Mouse (Mus musculus) hindbrain, embryonic 12.5 days (tissue): ENCODE data around the gene Mul1. TPM values are rescaled to one million over a fixed set of nuclear protein-coding genes. Genes with fewer than 3 reads are reported as not detected.

Experiments
- ATAC-seq: fragments of 200-750 bp; cut with Nextera tagmentation; 2 replicates; pipeline ENCODE4 v1.8.0; 2017; ENCODE audit warnings: moderate TSS enrichment; ENCODE audit not compliant: low FRiP score
- H3K27ac ChIP-seq: fragments of 300-500 bp; sonication (generic); 2 replicates; pipeline ENCODE4 v1.5.1; 2016; ENCODE audit warnings: mild to moderate bottlenecking
- H3K27me3 ChIP-seq: fragments of 300-500 bp; sonication (generic); 2 replicates; pipeline ENCODE4 v1.6.1; 2016; ENCODE audit warnings: mild to moderate bottlenecking
- H3K36me3 ChIP-seq: fragments of 300-500 bp; sonication (generic); 2 replicates; pipeline ENCODE4 v1.6.1; 2016; ENCODE audit warnings: mild to moderate bottlenecking
- H3K4me1 ChIP-seq: fragments of 300-500 bp; sonication (generic); 2 replicates; pipeline ENCODE4 v1.6.1; 2016
- H3K4me2 ChIP-seq: fragments of 300-500 bp; sonication (generic); replicated peaks from 2 replicates; pipeline ENCODE4 v1.6.1; 2016; ENCODE audit warnings: mild to moderate bottlenecking
- H3K4me3 ChIP-seq: fragments of 300-500 bp; sonication (generic); 2 replicates; pipeline ENCODE4 v1.5.1; 2016; ENCODE audit warnings: mild to moderate bottlenecking
- H3K9ac ChIP-seq: fragments of 300-500 bp; sonication (generic); 2 replicates; pipeline ENCODE4 v1.6.1; 2016; ENCODE audit warnings: mild to moderate bottlenecking, moderate library complexity
- H3K9me3 ChIP-seq: fragments of 300-500 bp; sonication (generic); replicated peaks from 2 replicates; pipeline ENCODE4 v1.6.1; 2016; ENCODE audit warnings: mild to moderate bottlenecking
- WGBS: fragments of 180-500 bp; shearing (Covaris S2); methylation state at CpG from one replicate; pipeline ENCODE4 v1.1.7; 2016; 5-methylcytosine and 5-hydroxymethylcytosine counted together
- polyA plus RNA-seq: library from polyadenylated mRNA; unstranded; fragments of >200 nt; fragmentation: Nextera tagmentation; extraction: Ambion mirVana; gene quantifications from 2 replicates; pipeline ENCODE4 v1.2.1, GENCODE M21; 2016

Mul1 gene
- polyA plus RNA-seq, 1 experiment from 2014 or later = 22.3 TPM

GRCm38 (mm10) chr4:138447387-138447786, 12.9 kb downstream of the Mul1 start:
- Histone ChIP-seq H3K4me1 (peaks cover 30% of the 10 kb centered on the region), H3K4me2 (0 out of 2 replicates have a peak overlapping the region, but pooled peaks have one; percentile 19), H3K4me3 (no peak overlapping the region), H3K27me3 (peaks cover 11% of the 10 kb centered on the region; the same call in 1 of the 2 replicates), H3K9ac (0 out of 2 replicates have a peak overlapping the region, but pooled peaks have one; percentile 19), H3K9me3 (no peaks in the 10 kb centered on the region), H3K27ac (peak overlapping the region; percentile 67; the same call in 1 of the 2 replicates), H3K36me3 (no peaks in the 10 kb centered on the region; the same call in 1 of the 2 replicates)
- ATAC-seq = peak; percentile 92
- 0% methylated on average over 8 of the region's 8 CpGs for WGBS

- H3K4me2 ChIP-seq = 0 out of 2 replicates have a peak overlapping the region, but pooled peaks have one; percentile 19
- peaks cover 36% of the 10 kb centered on the region for H3K4me1 ChIP-seq
- 31% methylated on average over 15 of the region's 15 CpGs for WGBS
- H3K9ac ChIP-seq = 0 out of 2 replicates have a peak overlapping the region, but pooled peaks have one; percentile 18
- peaks cover 17% of the 10 kb centered on the region; the same call in 1 of the 2 replicates for H3K27me3 ChIP-seq
- H3K9me3 ChIP-seq = no peaks in the 10 kb centered on the region
- H3K4me3 ChIP-seq = no peak overlapping the region
- no peaks in the 10 kb centered on the region for H3K36me3 ChIP-seq
- ATAC-seq = peak; percentile 43
- peak overlapping the region; percentile 67; the same call in 1 of the 2 replicates for H3K27ac ChIP-seq
Measured at GRCm38 (mm10) chr4:138447827-138448602, 13.5 kb downstream of the Mul1 start.

GRCm38 (mm10) chr4:138448872-138449615, 14.6 kb downstream of the Mul1 start:
- Histone ChIP-seq H3K36me3 (no peaks in the 10 kb centered on the region), H3K9ac (no peak overlapping the region), H3K27me3 (peaks cover 21% of the 10 kb centered on the region; the same call in 1 of the 2 replicates), H3K9me3 (no peaks in the 10 kb centered on the region), H3K27ac (no peak overlapping the region), H3K4me1 (peaks cover 46% of the 10 kb centered on the region), H3K4me3 (no peak overlapping the region), H3K4me2 (no peak overlapping the region)
- ATAC-seq = no peak
- WGBS = 37% methylated on average over 7 of the region's 7 CpGs

GRCm38 (mm10) chr4:138449636-138450314, 15.3 kb downstream of the Mul1 start:
- Histone ChIP-seq H3K9me3 (no peaks in the 10 kb centered on the region), H3K4me3 (no peak overlapping the region), H3K27me3 (peaks cover 19% of the 10 kb centered on the region; the same call in 1 of the 2 replicates), H3K36me3 (no peaks in the 10 kb centered on the region), H3K4me2 (no peak overlapping the region), H3K4me1 (peaks cover 44% of the 10 kb centered on the region), H3K9ac (no peak overlapping the region), H3K27ac (no peak overlapping the region)
- 52% methylated on average over 12 of the region's 12 CpGs for WGBS
- ATAC-seq = no peak

- 24% methylated on average over 15 of the region's 15 CpGs for WGBS
- Histone ChIP-seq H3K4me1 (peaks cover 55% of the 10 kb centered on the region), H3K27me3 (peaks cover 19% of the 10 kb centered on the region; the same call in 1 of the 2 replicates), H3K9ac (no peak overlapping the region), H3K4me2 (no peak overlapping the region), H3K9me3 (no peaks in the 10 kb centered on the region), H3K36me3 (no peaks in the 10 kb centered on the region), H3K4me3 (no peak overlapping the region), H3K27ac (no peak overlapping the region)
- ATAC-seq = no peak
Measured at GRCm38 (mm10) chr4:138452306-138453096, 18.0 kb downstream of the Mul1 start.

- H3K4me1 ChIP-seq = peaks cover 49% of the 10 kb centered on the region
- WGBS = 4% methylated on average over 19 of the region's 19 CpGs
Measured at GRCm38 (mm10) chr4:138453097-138453752, 18.8 kb downstream of the Mul1 start.

GRCm38 (mm10) chr4:138453753-138454570, 19.5 kb downstream of the Mul1 start, which contains the start of gene Camk2n1:
TSS of gene Camk2n1 (plus strand) at chr4:138454314.
- H3K4me1 ChIP-seq = peaks cover 48% of the 10 kb centered on the region
- H3K9ac ChIP-seq = peak within 1 kb of the TSS; percentile 86
- peak within 1 kb of the TSS; percentile 96 for H3K27ac ChIP-seq
- no peaks in the 10 kb centered on the region for H3K9me3 ChIP-seq
- peak within 1 kb of the TSS; percentile 86 for H3K4me3 ChIP-seq
- peak within 1 kb of the TSS; percentile 72 for H3K4me2 ChIP-seq
- H3K27me3 ChIP-seq = peaks cover 26% of the 10 kb centered on the region; the same call in 1 of the 2 replicates
- WGBS = under 1% methylated on average over 50 of the region's 64 CpGs
- ATAC-seq = peak; percentile 82
- H3K36me3 ChIP-seq = no peaks in the 10 kb centered on the region

More at GRCm38 (mm10) chr4:138453097-138453752, 18.8 kb downstream of the Mul1 start:
- Histone ChIP-seq H3K27ac (peak overlapping the region; percentile 96), H3K9me3 (no peaks in the 10 kb centered on the region), H3K4me2 (peak overlapping the region; percentile 72), H3K27me3 (peaks cover 23% of the 10 kb centered on the region; the same call in 1 of the 2 replicates), H3K4me3 (peak overlapping the region; percentile 86), H3K36me3 (no peaks in the 10 kb centered on the region), H3K9ac (peak overlapping the region; percentile 86; the same call in 1 of the 2 replicates)
- peak; percentile 23 for ATAC-seq

GRCm38 (mm10) chr4:138454571-138455140, 20.2 kb downstream of the Mul1 start:
- Histone ChIP-seq H3K4me1 (peaks cover 50% of the 10 kb centered on the region), H3K9ac (peak overlapping the region; percentile 86), H3K9me3 (no peaks in the 10 kb centered on the region), H3K27ac (peak overlapping the region; percentile 96), H3K27me3 (peaks cover 26% of the 10 kb centered on the region; the same call in 1 of the 2 replicates), H3K36me3 (no peaks in the 10 kb centered on the region), H3K4me2 (peak overlapping the region; percentile 72), H3K4me3 (peak overlapping the region; percentile 86)
- ATAC-seq = peak; percentile 41
- WGBS = under 1% methylated on average over 50 of the region's 78 CpGs

GRCm38 (mm10) chr4:138455141-138455955, 20.9 kb downstream of the Mul1 start:
- Histone ChIP-seq H3K9ac (peak overlapping the region; percentile 86), H3K27ac (peak overlapping the region; percentile 96), H3K27me3 (peaks cover 26% of the 10 kb centered on the region; the same call in 1 of the 2 replicates), H3K9me3 (no peaks in the 10 kb centered on the region), H3K4me2 (peak overlapping the region; percentile 72), H3K4me3 (peak overlapping the region; percentile 86), H3K4me1 (peaks cover 56% of the 10 kb centered on the region), H3K36me3 (no peaks in the 10 kb centered on the region)
- ATAC-seq = peak; percentile 33; the same call in 1 of the 2 replicates
- under 1% methylated on average over 53 of the region's 58 CpGs for WGBS
